Mouse (Mus musculus) midbrain, postnatal 0 days (tissue): ENCODE results near the gene Nrxn3. TPM values are rescaled to one million over a fixed set of nuclear protein-coding genes. Genes with fewer than 3 reads are reported as not detected.

Source experiments
- ATAC-seq: fragments of 200-750 bp; cut with Nextera tagmentation; 2 replicates; pipeline ENCODE4 v1.8.0; 2017; ENCODE audit warnings: moderate number of reproducible peaks, mild to moderate bottlenecking, moderate TSS enrichment, moderate library complexity; ENCODE audit not compliant: low FRiP score
- DNase-seq: peaks from one replicate; pipeline ENCODE4 v3.0.0-alpha.2; 2015; ENCODE audit warnings: low spot score
- H3K27ac ChIP-seq: fragments of 300-500 bp; sonication (generic); 2 replicates; pipeline ENCODE4 v1.5.1; 2014; ENCODE audit warnings: low read depth, mild to moderate bottlenecking, low read length, mixed read lengths
- H3K27me3 ChIP-seq: fragments of 300-500 bp; sonication (generic); 2 replicates; pipeline ENCODE4 v1.6.1; 2014; ENCODE audit warnings: low read length, control low read depth, mixed read lengths; ENCODE audit not compliant: insufficient read depth
- H3K36me3 ChIP-seq: fragments of 300-500 bp; sonication (generic); 2 replicates; pipeline ENCODE4 v1.6.1; 2014; ENCODE audit warnings: low read length, control low read depth, mixed read lengths; ENCODE audit not compliant: insufficient read depth
- H3K4me1 ChIP-seq: fragments of 300-500 bp; sonication (generic); 2 replicates; pipeline ENCODE4 v1.6.1; 2014; ENCODE audit warnings: mild to moderate bottlenecking, control low read depth, antibody characterized with exemption, low read length, mixed read lengths; ENCODE audit not compliant: insufficient read depth
- H3K4me2 ChIP-seq: fragments of 300-500 bp; sonication (generic); 2 replicates; pipeline ENCODE4 v1.6.1; 2014; ENCODE audit warnings: low read depth, mild to moderate bottlenecking, low read length, mixed read lengths; ENCODE audit not compliant: poor library complexity, severe bottlenecking
- H3K4me3 ChIP-seq: fragments of 300-500 bp; sonication (generic); 2 replicates; pipeline ENCODE4 v1.5.1; 2014; ENCODE audit warnings: low read depth, mild to moderate bottlenecking, low read length, moderate library complexity
- H3K9ac ChIP-seq: fragments of 300-500 bp; sonication (generic); replicated peaks from 2 replicates; pipeline ENCODE4 v1.6.1; 2014; ENCODE audit warnings: mild to moderate bottlenecking, low read length, moderate library complexity, mixed read lengths; ENCODE audit not compliant: poor library complexity, severe bottlenecking
- H3K9me3 ChIP-seq: fragments of 300-500 bp; sonication (generic); 2 replicates; pipeline ENCODE4 v1.6.1; 2016; ENCODE audit warnings: low read length, control low read depth
- CTCF ChIP-seq: IDR thresholded peaks from 2 replicates; pipeline ENCODE4 v1.5.1; 2016; ENCODE audit warnings: antibody characterized with exemption, mild to moderate bottlenecking
- WGBS: fragments of 180-500 bp; shearing (Covaris S2); extraction: QIAGEN DNeasy Blood & Tissue Kit; methylation state at CpG from one replicate; pipeline ENCODE4 v1.1.7; 2014; 5-methylcytosine and 5-hydroxymethylcytosine counted together
- polyA plus RNA-seq: library from polyadenylated mRNA; unstranded; fragments of >200 nt; fragmentation: Nextera tagmentation; extraction: Ambion mirVana; gene quantifications from 2 replicates; pipeline ENCODE4 v1.2.1, GENCODE M21; 2015
- total RNA-seq: library from RNA; depleted of rRNA; stranded (reverse); fragments of >200 nt; gene quantifications from 2 replicates; pipeline ENCODE4 v1.2.3, GENCODE M21; 2014

The Nrxn3 gene
- total and polyA plus RNA-seq, 2 experiments from 2014 or later = 80.8 to 88.2 TPM

DNA sequence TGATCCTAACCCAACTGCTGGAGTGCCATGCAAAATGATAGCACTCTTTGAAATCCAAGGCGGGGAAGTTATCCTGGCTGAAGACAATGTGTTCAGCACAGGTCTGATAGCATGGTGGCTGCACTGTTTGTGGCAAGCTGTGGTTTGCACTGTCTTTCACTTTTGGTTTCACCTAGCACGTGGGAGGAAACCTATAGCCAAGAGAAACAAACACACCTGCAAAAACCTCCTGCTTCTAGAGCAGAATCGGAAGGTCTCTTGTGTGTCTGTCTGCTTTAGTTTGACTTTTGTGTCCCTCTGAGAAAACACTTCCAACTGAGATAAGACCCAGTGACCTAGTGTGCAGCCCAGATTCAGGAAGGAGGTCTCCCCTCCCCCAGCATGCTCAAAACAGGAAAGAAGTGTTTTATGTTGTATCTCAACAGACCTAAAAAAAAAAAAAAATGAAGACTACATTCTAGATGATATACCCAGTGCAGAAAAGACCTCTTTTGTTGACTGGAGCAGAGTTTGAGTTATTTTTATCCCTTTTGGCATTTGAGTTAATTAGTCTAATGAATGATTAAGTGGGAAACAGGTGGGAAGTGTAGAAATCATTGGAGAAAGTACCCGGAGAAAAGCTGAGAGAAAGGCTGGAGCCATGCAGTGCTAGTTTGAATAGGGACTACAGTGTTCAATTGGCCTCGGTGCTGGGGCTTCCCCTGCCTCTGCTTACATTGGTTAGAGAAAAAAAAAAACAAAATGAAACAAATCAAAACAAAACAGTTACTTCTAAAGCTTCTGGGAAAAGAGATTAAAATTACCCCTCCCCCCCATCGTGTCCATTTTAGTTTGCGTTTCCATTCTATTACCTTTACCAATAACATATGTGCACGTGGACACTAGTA is 996.8 kb downstream of the Nrxn3 start:
- no peak for TF ChIP-seq CTCF
- H3K9ac ChIP-seq = no peak overlapping the region
- H3K4me2 ChIP-seq = no peak overlapping the region
- no peaks in the 10 kb centered on the region for H3K27me3 ChIP-seq
- H3K9me3 ChIP-seq = no peaks in the 10 kb centered on the region
- no peaks in the 10 kb centered on the region for H3K4me1 ChIP-seq
- no peak overlapping the region for H3K4me3 ChIP-seq
- H3K27ac ChIP-seq = no peak overlapping the region
- H3K36me3 ChIP-seq = no peaks in the 10 kb centered on the region
- ATAC-seq (no peak), DNase-seq (no peak)
- 42% methylated on average over 8 of the region's 8 CpGs for WGBS

DNA sequence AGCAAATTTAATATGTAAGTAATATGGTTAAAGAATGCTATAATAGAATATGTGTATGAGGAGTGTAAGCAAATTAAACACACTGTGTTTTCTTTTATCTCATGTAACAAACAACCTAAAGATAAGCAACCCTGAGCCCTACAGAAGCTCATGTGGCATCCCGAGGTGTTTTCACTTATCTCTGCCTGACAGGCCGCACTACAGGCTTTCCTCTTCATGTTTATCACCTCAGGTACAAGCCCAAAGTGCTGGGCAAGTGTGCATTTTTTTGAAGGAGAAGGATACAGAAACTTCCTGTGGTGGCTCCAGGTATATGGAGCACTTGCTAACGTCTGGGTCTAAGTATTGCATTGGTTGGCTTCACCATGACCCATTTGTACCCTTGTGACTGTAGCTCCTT is 998.3 kb downstream of the Nrxn3 start:
- no peak overlapping the region for H3K4me3 ChIP-seq
- 63% methylated on average over 3 of the region's 3 CpGs for WGBS
- DNase-seq = no peak
- no peak for TF ChIP-seq CTCF
- no peak for ATAC-seq
- no peak overlapping the region for H3K27ac ChIP-seq
- no peaks in the 10 kb centered on the region for H3K27me3 ChIP-seq
- H3K9ac ChIP-seq = no peak overlapping the region
- H3K36me3 ChIP-seq = no peaks in the 10 kb centered on the region
- no peak overlapping the region for H3K4me2 ChIP-seq
- no peaks in the 10 kb centered on the region for H3K4me1 ChIP-seq
- no peaks in the 10 kb centered on the region for H3K9me3 ChIP-seq

DNA sequence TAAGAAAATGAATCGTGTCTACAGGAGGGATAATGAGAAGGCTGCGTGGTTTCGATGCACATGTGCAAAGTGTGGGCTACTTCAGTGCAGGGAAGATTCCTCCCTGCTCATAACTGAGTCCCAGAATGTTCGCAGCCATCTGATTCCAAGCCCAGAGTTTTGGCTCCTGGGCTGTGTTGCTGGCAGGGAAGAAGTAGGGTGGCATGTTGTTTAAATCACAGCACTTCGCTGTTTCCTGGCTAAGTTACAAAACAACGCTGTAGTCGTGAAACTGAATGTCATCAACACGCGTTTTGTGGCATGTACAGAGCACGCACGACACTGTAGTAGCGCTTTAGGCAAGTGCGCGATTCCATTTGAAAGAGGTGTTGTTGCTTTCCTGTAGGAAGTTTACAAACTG is 999.8 kb downstream of the Nrxn3 start:
- DNase-seq (no peak), ATAC-seq (no peak)
- H3K27ac ChIP-seq = no peak overlapping the region
- H3K27me3 ChIP-seq = no peaks in the 10 kb centered on the region
- no peak overlapping the region for H3K9ac ChIP-seq
- no peak for TF ChIP-seq CTCF
- WGBS = 87% methylated on average over 14 of the region's 14 CpGs
- H3K9me3 ChIP-seq = no peaks in the 10 kb centered on the region
- H3K4me2 ChIP-seq = no peak overlapping the region
- no peaks in the 10 kb centered on the region for H3K4me1 ChIP-seq
- no peak overlapping the region for H3K4me3 ChIP-seq
- no peaks in the 10 kb centered on the region for H3K36me3 ChIP-seq

DNA sequence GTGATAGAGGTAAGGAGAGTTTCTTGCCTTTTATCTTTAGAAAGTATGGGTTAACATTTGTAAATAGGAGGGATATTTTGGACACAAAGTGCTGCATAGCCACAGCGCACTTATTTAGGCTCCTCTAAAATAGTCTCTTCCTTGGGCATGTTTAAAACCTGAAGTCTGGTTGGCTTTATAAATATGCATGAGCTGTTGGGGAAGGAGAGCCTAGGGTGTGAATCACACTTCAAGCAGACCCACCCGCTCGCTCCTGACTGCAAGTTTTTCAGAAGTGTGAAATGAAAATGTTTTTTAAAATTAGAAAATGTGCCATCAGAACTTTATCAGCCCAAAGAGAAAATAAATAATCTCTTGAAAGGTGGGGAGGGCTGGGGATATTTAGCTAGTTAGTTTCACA is 1001.4 kb downstream of the Nrxn3 start:
- WGBS = 50% methylated on average over 3 of the region's 3 CpGs
- no peak for ATAC-seq
- no peaks in the 10 kb centered on the region for H3K36me3 ChIP-seq
- H3K9ac ChIP-seq = no peak overlapping the region
- DNase-seq = no peak
- H3K4me2 ChIP-seq = no peak overlapping the region
- no peaks in the 10 kb centered on the region for H3K4me1 ChIP-seq
- H3K9me3 ChIP-seq = no peaks in the 10 kb centered on the region
- no peak overlapping the region for H3K27ac ChIP-seq
- no peaks in the 10 kb centered on the region for H3K27me3 ChIP-seq
- TF ChIP-seq CTCF = no peak
- H3K4me3 ChIP-seq = no peak overlapping the region

DNA sequence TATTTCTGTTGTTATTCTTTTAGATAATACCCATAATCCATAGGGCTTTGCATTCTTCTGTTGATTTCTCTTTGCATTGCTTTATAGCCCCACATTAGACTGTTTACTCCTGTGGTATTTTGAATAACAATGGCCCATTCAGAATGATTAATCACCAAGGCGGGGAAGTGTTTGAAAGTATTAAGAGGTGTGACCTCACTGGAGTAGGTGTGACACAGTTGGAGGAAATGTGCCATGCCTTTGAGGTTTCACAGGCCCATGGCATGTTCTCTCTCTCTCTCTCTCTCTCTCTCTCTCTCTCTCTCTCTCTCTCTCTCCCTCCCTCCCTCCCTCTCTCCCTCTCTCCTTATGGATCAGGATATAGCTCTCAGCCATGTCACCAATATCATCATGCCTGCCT is 1019.6 kb downstream of the Nrxn3 start:
- Histone ChIP-seq H3K4me3 (no peak overlapping the region), H3K36me3 (no peaks in the 10 kb centered on the region), H3K9ac (no peak overlapping the region), H3K27ac (no peak overlapping the region), H3K4me1 (no peaks in the 10 kb centered on the region), H3K27me3 (no peaks in the 10 kb centered on the region), H3K9me3 (no peaks in the 10 kb centered on the region), H3K4me2 (no peak overlapping the region)
- WGBS = 65% methylated on average over 1 of the region's 1 CpGs
- no peak for TF ChIP-seq CTCF
- DNase-seq = no peak
- ATAC-seq = no peak

DNA sequence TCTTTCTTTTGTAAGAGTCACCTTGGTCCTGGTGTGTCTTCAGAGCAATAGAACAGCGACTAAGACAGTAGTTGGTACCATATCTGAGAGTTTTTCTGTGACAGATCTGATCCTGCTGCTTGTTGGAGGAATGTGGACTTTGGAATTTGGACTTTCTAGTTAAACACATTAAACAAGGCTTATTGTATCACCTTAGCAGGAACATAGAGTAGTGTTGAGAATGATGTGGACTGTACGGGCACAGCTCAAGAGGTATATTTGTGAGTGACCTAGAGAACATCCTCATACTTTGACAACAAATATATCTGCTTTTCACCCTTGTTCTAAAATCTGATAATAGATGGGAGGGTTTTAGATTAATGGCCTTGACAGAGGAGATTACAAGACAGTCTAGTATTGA is 1020.1 kb downstream of the Nrxn3 start:
- H3K9ac ChIP-seq = no peak overlapping the region
- no peaks in the 10 kb centered on the region for H3K36me3 ChIP-seq
- 91% methylated on average over 2 of the region's 2 CpGs for WGBS
- no peak overlapping the region for H3K4me2 ChIP-seq
- no peak for TF ChIP-seq CTCF
- H3K4me1 ChIP-seq = no peaks in the 10 kb centered on the region
- no peaks in the 10 kb centered on the region for H3K27me3 ChIP-seq
- H3K4me3 ChIP-seq = no peak overlapping the region
- DNase-seq = no peak
- H3K9me3 ChIP-seq = no peaks in the 10 kb centered on the region
- no peak for ATAC-seq
- no peak overlapping the region for H3K27ac ChIP-seq
